Mouse (Mus musculus) heart, postnatal 0 days (tissue): ENCODE measurements around the gene Oas1e. TPM values are rescaled to one million over a fixed set of nuclear protein-coding genes. Genes with fewer than 3 reads are reported as not detected.
"Not testable (repeated sequence)": the region's sequence is repeated elsewhere in the genome, so short reads cannot be mapped to it uniquely, and the experiment has no call there.

Source experiments
- ATAC-seq: fragments of 200-750 bp; cut with Nextera tagmentation; 2 replicates; pipeline ENCODE4 v1.8.0; 2017; ENCODE audit warnings: low read depth, moderate number of reproducible peaks, moderate library complexity; ENCODE audit not compliant: insufficient read depth
- DNase-seq: peaks from one replicate; pipeline ENCODE4 v3.0.0-alpha.2; 2016; ENCODE audit warnings: low spot score
- H3K27ac ChIP-seq: fragments of 300-500 bp; sonication (generic); 2 replicates; pipeline ENCODE4 v1.5.1; 2014; ENCODE audit warnings: low read depth, mild to moderate bottlenecking
- H3K27me3 ChIP-seq: fragments of 300-500 bp; sonication (generic); 2 replicates; pipeline ENCODE4 v1.6.1; 2014; ENCODE audit warnings: low read length, mixed read lengths; ENCODE audit not compliant: control insufficient read depth, insufficient read depth
- H3K36me3 ChIP-seq: fragments of 300-500 bp; sonication (generic); replicated peaks from 2 replicates; pipeline ENCODE4 v1.6.1; 2014; ENCODE audit warnings: low read length, mixed read lengths; ENCODE audit not compliant: control insufficient read depth, insufficient read depth
- H3K4me1 ChIP-seq: fragments of 300-500 bp; sonication (generic); 2 replicates; pipeline ENCODE4 v1.6.1; 2014; ENCODE audit warnings: antibody characterized with exemption; ENCODE audit not compliant: control insufficient read depth, insufficient read depth
- H3K4me2 ChIP-seq: fragments of 300-500 bp; sonication (generic); 2 replicates; pipeline ENCODE4 v1.6.1; 2014; ENCODE audit warnings: low read depth, mild to moderate bottlenecking, low read length, moderate library complexity
- H3K4me3 ChIP-seq: fragments of 300-500 bp; sonication (generic); 2 replicates; pipeline ENCODE4 v1.5.1; 2014; ENCODE audit warnings: low read depth, low read length
- H3K9ac ChIP-seq: fragments of 300-500 bp; sonication (generic); replicated peaks from 2 replicates; pipeline ENCODE4 v1.6.1; 2014; ENCODE audit warnings: low read depth, low read length, mixed read lengths
- H3K9me3 ChIP-seq: fragments of 300-500 bp; sonication (generic); replicated peaks from 2 replicates; pipeline ENCODE4 v1.6.1; 2016; ENCODE audit warnings: low read length; ENCODE audit not compliant: control insufficient read depth
- CTCF ChIP-seq: IDR thresholded peaks from 2 replicates; pipeline ENCODE4 v1.5.1; 2016; ENCODE audit warnings: antibody characterized with exemption, control low read depth, low read depth
- EP300 ChIP-seq: IDR thresholded peaks from 2 replicates; pipeline ENCODE4 v1.6.1; 2016; ENCODE audit warnings: antibody characterized with exemption, low read depth
- WGBS: fragments of 180-500 bp; shearing (Covaris S2); extraction: QIAGEN DNeasy Blood & Tissue Kit; methylation state at CpG from one replicate; pipeline ENCODE4 v1.1.7; 2014; 5-methylcytosine and 5-hydroxymethylcytosine counted together
- polyA plus RNA-seq: library from polyadenylated mRNA; unstranded; fragments of >200 nt; fragmentation: Nextera tagmentation; extraction: Ambion mirVana; gene quantifications from 2 replicates; pipeline ENCODE4 v1.2.1, GENCODE M21; 2015
- total RNA-seq: library from RNA; depleted of rRNA; stranded (reverse); fragments of >200 nt; gene quantifications from 2 replicates; pipeline ENCODE4 v1.2.3, GENCODE M21; 2014; ENCODE audit warnings: low replicate concordance

Gene Oas1e
- total and polyA plus RNA-seq, 2 experiments from 2014 or later = not detected

- TF ChIP-seq CTCF (peak; percentile 60), EP300 (no peak)
- peak; percentile 35 for DNase-seq
These were observed 11.1 kb upstream of the Oas1e start for GRCm38 (mm10) chr5:120806458-120806857.

GRCm38 (mm10) chr5:120803596-120803995, 8.3 kb upstream of the Oas1e start:
- TF ChIP-seq CTCF (no peak), EP300 (no peak)
- 59% methylated on average over 2 of the region's 2 CpGs for WGBS
- Histone ChIP-seq H3K36me3 (no peaks in the 10 kb centered on the region), H3K9me3 (0 out of 2 replicates have a peak, but pooled peaks cover 4% of the 10 kb centered on the region), H3K4me1 (no peaks in the 10 kb centered on the region), H3K27ac (no peak overlapping the region), H3K4me3 (no peak overlapping the region), H3K4me2 (no peak overlapping the region), H3K27me3 (no peaks in the 10 kb centered on the region), H3K9ac (no peak overlapping the region)
- ATAC-seq (no peak), DNase-seq (no peak)

More at GRCm38 (mm10) chr5:120806458-120806857, 11.1 kb upstream of the Oas1e start:
- Histone ChIP-seq H3K36me3 (no peaks in the 10 kb centered on the region), H3K4me2 (no peak overlapping the region), H3K9ac (no peak overlapping the region), H3K27me3 (no peaks in the 10 kb centered on the region), H3K4me1 (no peaks in the 10 kb centered on the region), H3K4me3 (no peak overlapping the region), H3K9me3 (0 out of 2 replicates have a peak, but pooled peaks cover 4% of the 10 kb centered on the region), H3K27ac (no peak overlapping the region)
- 100% methylated on average over 1 of the region's 1 CpGs for WGBS
- ATAC-seq = no peak

- not testable (repeated sequence) for ATAC-seq, H3K4me1 ChIP-seq, H3K27me3 ChIP-seq, H3K27ac ChIP-seq, H3K9ac ChIP-seq, H3K9me3 ChIP-seq, H3K36me3 ChIP-seq, H3K4me2 ChIP-seq, DNase-seq, H3K4me3 ChIP-seq
- 27% methylated on average over 1 of the region's 2 CpGs for WGBS
These were observed 3.6 kb upstream of the Oas1e start for GRCm38 (mm10) chr5:120798943-120799342.

GRCm38 (mm10) chr5:120798147-120798546, 2.8 kb upstream of the Oas1e start:
- not testable (repeated sequence) for ATAC-seq, H3K27me3 ChIP-seq, H3K4me3 ChIP-seq, H3K9me3 ChIP-seq, DNase-seq, H3K27ac ChIP-seq, H3K9ac ChIP-seq, H3K4me2 ChIP-seq, H3K36me3 ChIP-seq, H3K4me1 ChIP-seq
- WGBS = 39% methylated on average over 5 of the region's 5 CpGs

- WGBS = 13% methylated on average over 2 of the region's 2 CpGs
- no peak overlapping the region for H3K4me3 ChIP-seq
- no peak for DNase-seq
These were observed 2.3 kb downstream of the Oas1e start for GRCm38 (mm10) chr5:120793043-120793442.

GRCm38 (mm10) chr5:120787042-120787441, 8.3 kb downstream of the Oas1e start:
- Histone ChIP-seq H3K27me3 (0 out of 2 replicates have a peak, but pooled peaks cover 6% of the 10 kb centered on the region), H3K4me2 (no peak overlapping the region), H3K9ac (no peak overlapping the region), H3K27ac (no peak overlapping the region), H3K4me1 (no peaks in the 10 kb centered on the region), H3K4me3 (no peak overlapping the region), H3K9me3 (no peaks in the 10 kb centered on the region), H3K36me3 (no peaks in the 10 kb centered on the region)
- WGBS = 56% methylated on average over 3 of the region's 3 CpGs
- ATAC-seq (no peak), DNase-seq (no peak)
- TF ChIP-seq CTCF (no peak), EP300 (no peak)

More at GRCm38 (mm10) chr5:120793043-120793442, 2.3 kb downstream of the Oas1e start:
- Histone ChIP-seq H3K4me1 (no peaks in the 10 kb centered on the region), H3K4me2 (no peak overlapping the region), H3K27ac (no peak overlapping the region), H3K36me3 (no peaks in the 10 kb centered on the region), H3K9ac (no peak overlapping the region), H3K27me3 (0 out of 2 replicates have a peak, but pooled peaks cover 3% of the 10 kb centered on the region), H3K9me3 (no peaks in the 10 kb centered on the region)
- 0 out of 2 replicates have a peak, but pooled peaks have one; percentile 14 for ATAC-seq
- TF ChIP-seq EP300 (no peak), CTCF (peak; percentile 68)
